Mouse (Mus musculus) erythroblast, embryonic 14.5 days (primary cell): ENCODE results near the gene Nt5c3b.

Experiments
- GATA1 ChIP-seq: IDR thresholded peaks from 2 replicates; pipeline ENCODE4 v1.6.1; 2012; ENCODE audit warnings: low read length, inconsistent platforms, mixed read lengths
- TAL1 ChIP-seq: IDR thresholded peaks from 3 replicates; pipeline ENCODE4 v1.6.1; 2012; ENCODE audit warnings: low read length, inconsistent platforms, mixed read lengths

- TF ChIP-seq GATA1, result no peak
- TF ChIP-seq TAL1, result no peak
These were observed 16.1 kb upstream of the Nt5c3b start for GRCm38 (mm10) chr11:100457711-100458110.
